Mouse (Mus musculus) heart, adult 18-20 months (tissue): ENCODE measurements at regions not wholly inside any gene's neighbourhood (a gene's known extent, or its start where the extent isn't known, plus 50 kb on each side); places are given as distances from the start of the nearest gene placed in this dataset.

ENCODE experiments used
- DNase-seq, 2 experiments: peaks; one replicate each; pipeline ENCODE4 v3.0.0; 2021 to 2022; ENCODE audit warnings: mixed read lengths in 1 of 2

GRCm38 (mm10) chr14:42055451-42055850, 61.7 kb downstream of the Gm7951 start:
- DNase-seq = peak in 1 of 2 experiments; percentile 0
